Mouse (Mus musculus): ENCODE measurements at regions not wholly inside any gene's neighbourhood (a gene's known extent, or its start where the extent isn't known, plus 50 kb on each side); places are given as distances from the start of the nearest gene placed in this dataset.

DNA sequence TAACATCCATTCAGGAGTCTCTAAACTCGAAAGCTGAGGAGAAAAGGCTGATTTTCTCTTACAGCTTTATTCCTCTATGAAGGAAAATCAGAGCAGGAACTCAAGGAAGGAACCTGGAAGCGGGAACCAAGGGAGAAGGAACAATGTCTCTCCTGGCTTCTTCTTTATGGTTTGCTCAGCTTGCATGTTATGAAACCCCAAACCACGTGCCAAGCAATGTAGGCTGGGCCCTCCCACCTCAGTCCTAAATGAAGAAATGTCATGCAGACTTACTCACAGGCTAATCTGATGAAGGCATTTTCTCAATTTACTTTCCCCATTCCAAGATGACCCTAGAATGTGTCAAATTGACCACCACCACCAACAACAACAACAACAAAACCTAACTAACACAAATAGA, 998.4 kb downstream of the Sorcs1 start:
- TF ChIP-seq CTCF (conservative IDR thresholded peaks at IDR 0.05; ENCODE audit: low read length) (no peak), NANOG (IDR thresholded peaks at IDR 0.05; ENCODE audit: borderline replicate concordance, low read length) (no peak)

All from E14TG2a.4 (cell line).